Mouse (Mus musculus) liver, embryonic 14.5 days (tissue): ENCODE measurements around the gene Wipf1. TPM values are rescaled to one million over a fixed set of nuclear protein-coding genes. Genes with fewer than 3 reads are reported as not detected.

Experiments used
- ATAC-seq: fragments of 200-750 bp; cut with Nextera tagmentation; 2 replicates; pipeline ENCODE4 v1.8.0; 2017; ENCODE audit warnings: moderate number of reproducible peaks, mild to moderate bottlenecking, moderate library complexity; ENCODE audit not compliant: insufficient read depth
- DNase-seq, 3 experiments: peaks; one replicate each; pipeline ENCODE4 v3.0.0-alpha.2; 2012 to 2013; ENCODE audit warnings: low read depth in 3 of 3, low spot score in 3 of 3
- H3K27ac ChIP-seq: fragments of 300-500 bp; sonication (generic); 2 replicates; pipeline ENCODE4 v1.5.1; 2014; ENCODE audit warnings: moderate library complexity, mild to moderate bottlenecking, control low read depth, inconsistent platforms
- H3K27me3 ChIP-seq: fragments of 300-500 bp; sonication (generic); 2 replicates; pipeline ENCODE4 v1.6.1; 2014; ENCODE audit warnings: mild to moderate bottlenecking, low read length, moderate library complexity; ENCODE audit not compliant: control insufficient read depth, insufficient read depth
- H3K36me3 ChIP-seq: fragments of 300-500 bp; sonication (generic); replicated peaks from 2 replicates; pipeline ENCODE4 v1.6.1; 2014; ENCODE audit warnings: low read depth; ENCODE audit not compliant: control insufficient read depth, insufficient read depth
- H3K4me1 ChIP-seq, 2 experiments: fragments of 200-500 bp in 1 of 2; fragments of 300-500 bp in 1 of 2; sonication (generic) in 1 of 2; replicated peaks; 2 replicates each; pipeline ENCODE4 v1.6.1; 2012 to 2014; ENCODE audit warnings: antibody characterized with exemption in 1 of 2, inconsistent platforms in 1 of 2, low read length in 1 of 2; ENCODE audit not compliant: control insufficient read depth in 2 of 2, insufficient read depth in 2 of 2
- H3K4me2 ChIP-seq: fragments of 300-500 bp; sonication (generic); 2 replicates; pipeline ENCODE4 v1.6.1; 2014; ENCODE audit warnings: low read depth, mild to moderate bottlenecking, control low read depth, moderate library complexity
- H3K4me3 ChIP-seq, 2 experiments: fragments of 200-500 bp in 1 of 2; fragments of 300-500 bp in 1 of 2; sonication (generic) in 1 of 2; 2 replicates each; pipeline ENCODE4 v1.5.1; 2012 to 2014; ENCODE audit warnings: low read depth in 2 of 2, low read length in 2 of 2, mild to moderate bottlenecking in 2 of 2, control low read depth in 1 of 2, inconsistent platforms in 1 of 2, moderate library complexity in 1 of 2; ENCODE audit not compliant: insufficient read depth in 1 of 2
- H3K9ac ChIP-seq: fragments of 300-500 bp; sonication (generic); replicated peaks from 2 replicates; pipeline ENCODE4 v1.6.1; 2014; ENCODE audit warnings: mild to moderate bottlenecking, control low read depth, moderate library complexity
- H3K9me3 ChIP-seq: fragments of 300-500 bp; sonication (generic); 2 replicates; pipeline ENCODE4 v1.6.1; 2016; ENCODE audit warnings: low read length, mixed read lengths; ENCODE audit not compliant: control insufficient read depth
- CTCF ChIP-seq: IDR thresholded peaks from 2 replicates; pipeline ENCODE4 v1.5.1; 2016; ENCODE audit warnings: antibody characterized with exemption, low read depth, control low read depth
- EP300 ChIP-seq: IDR thresholded peaks from 2 replicates; pipeline ENCODE4 v1.6.1; 2016; ENCODE audit warnings: antibody characterized with exemption, low read depth
- WGBS: fragments of 180-500 bp; shearing (Covaris S2); extraction: QIAGEN DNeasy Blood & Tissue Kit; methylation state at CpG from one replicate; pipeline ENCODE4 v1.1.7; 2014; ENCODE audit not compliant: insufficient replicate concordance; 5-methylcytosine and 5-hydroxymethylcytosine counted together
- polyA plus RNA-seq, 2 experiments: library from polyadenylated mRNA; depleted of rRNA in 1 of 2; stranded (reverse) in 1 of 2; unstranded in 1 of 2; fragments of >200 nt; fragmentation: Nextera tagmentation in 1 of 2; extraction: Ambion mirVana in 1 of 2; gene quantifications; 2 replicates each; pipeline versions ENCODE4 v1.2.1 to v1.2.3; 2012 to 2014

Gene Wipf1
- polyA plus RNA-seq, 2 experiments = 3.4 to 4.1 TPM

DNA sequence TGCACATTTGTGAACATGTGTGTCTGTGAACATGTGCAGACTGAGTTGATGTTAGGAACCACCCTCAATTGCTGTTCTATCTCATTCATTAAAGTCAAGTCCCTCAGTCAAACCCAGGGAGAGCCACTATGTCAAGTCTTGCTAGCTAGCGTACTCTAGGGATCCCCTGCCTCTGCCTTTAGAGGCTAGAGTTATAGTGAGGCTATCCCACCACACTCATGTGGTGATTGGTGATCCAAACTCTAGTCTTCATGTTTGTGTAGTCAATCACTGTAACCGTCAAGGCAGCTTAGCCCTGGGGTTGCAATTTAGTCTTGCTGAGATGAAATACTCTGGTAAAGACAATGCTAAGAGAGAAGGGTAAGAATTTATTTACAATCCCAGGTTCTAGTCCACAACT lies 132.1 kb downstream of the Wipf1 start:
- Histone ChIP-seq H3K9me3 (no peaks in the 10 kb centered on the region), H3K36me3 (no peaks in the 10 kb centered on the region), H3K4me1 (no peaks in the 10 kb centered on the region), H3K4me2 (no peak overlapping the region), H3K27me3 (no peaks in the 10 kb centered on the region; the same call in 1 of the 2 replicates), H3K27ac (no peak overlapping the region), H3K4me3 (no peak overlapping the region), H3K9ac (no peak overlapping the region)
- DNase-seq (no peak), ATAC-seq (no peak)
- TF ChIP-seq EP300 (no peak), CTCF (no peak)
- 71% methylated on average over 2 of the region's 2 CpGs for WGBS

DNA sequence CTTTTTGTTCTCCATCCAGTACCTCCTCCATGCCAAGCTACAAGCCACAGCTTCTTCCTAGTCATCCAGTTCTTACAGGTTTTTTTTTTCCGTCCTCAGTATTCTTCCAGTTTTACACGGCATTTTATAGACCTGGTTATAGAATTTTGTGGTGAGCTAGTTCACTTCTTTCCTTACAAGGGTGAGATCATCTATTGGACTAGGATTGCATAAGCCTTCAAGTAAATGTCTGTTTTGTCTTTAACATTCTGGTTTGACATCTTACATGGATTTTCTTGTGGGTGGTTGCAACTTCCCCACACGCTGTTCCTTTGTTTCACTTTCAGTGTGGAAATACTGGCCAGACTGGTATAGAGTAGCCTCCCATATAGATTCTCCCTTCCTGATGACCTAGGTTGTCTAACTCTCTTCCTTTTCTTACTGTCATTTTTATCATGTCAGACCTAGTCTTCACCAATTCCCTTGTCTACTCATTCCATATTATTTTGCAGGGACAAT lies 132.7 kb downstream of the Wipf1 start:
- no peak overlapping the region for H3K27ac ChIP-seq
- no peaks in the 10 kb centered on the region; the same call in 1 of the 2 replicates for H3K27me3 ChIP-seq
- H3K4me1 ChIP-seq = no peaks in the 10 kb centered on the region
- DNase-seq = no peak
- no peak overlapping the region for H3K9ac ChIP-seq
- 55% methylated on average over 3 of the region's 3 CpGs for WGBS
- H3K36me3 ChIP-seq = no peaks in the 10 kb centered on the region
- H3K9me3 ChIP-seq = no peaks in the 10 kb centered on the region
- no peak overlapping the region for H3K4me3 ChIP-seq
- no peak overlapping the region for H3K4me2 ChIP-seq
- ATAC-seq = no peak
- TF ChIP-seq EP300 (no peak), CTCF (no peak)

GRCm38 (mm10) chr2:73395516-73395915 lies 134.0 kb downstream of the Wipf1 start:
- H3K27me3 ChIP-seq = no peaks in the 10 kb centered on the region; the same call in 1 of the 2 replicates
- H3K4me3 ChIP-seq = no peak overlapping the region
- TF ChIP-seq EP300 (no peak), CTCF (no peak)
- no peak for DNase-seq
- no peak overlapping the region for H3K27ac ChIP-seq
- ATAC-seq = no peak
- H3K4me1 ChIP-seq = no peaks in the 10 kb centered on the region
- H3K4me2 ChIP-seq = no peak overlapping the region
- H3K9me3 ChIP-seq = no peaks in the 10 kb centered on the region
- H3K9ac ChIP-seq = no peak overlapping the region
- WGBS = 63% methylated on average over 8 of the region's 8 CpGs
- no peaks in the 10 kb centered on the region for H3K36me3 ChIP-seq

GRCm38 (mm10) chr2:73394476-73394875 lies 135.1 kb downstream of the Wipf1 start:
- 67% methylated on average over 3 of the region's 3 CpGs for WGBS
- Histone ChIP-seq H3K4me2 (no peak overlapping the region), H3K4me3 (no peak overlapping the region), H3K9me3 (no peaks in the 10 kb centered on the region), H3K36me3 (no peaks in the 10 kb centered on the region), H3K27me3 (no peaks in the 10 kb centered on the region; the same call in 1 of the 2 replicates), H3K9ac (no peak overlapping the region), H3K27ac (no peak overlapping the region), H3K4me1 (no peaks in the 10 kb centered on the region)
- ATAC-seq (no peak), DNase-seq (no peak)
- no peak for TF ChIP-seq CTCF

- Histone ChIP-seq H3K27ac (no peak overlapping the region), H3K4me3 (no peak overlapping the region), H3K9ac (no peak overlapping the region), H3K27me3 (no peaks in the 10 kb centered on the region), H3K36me3 (no peaks in the 10 kb centered on the region), H3K4me1 (no peaks in the 10 kb centered on the region; a peak in 1 of 4 replicates), H3K4me2 (no peak overlapping the region), H3K9me3 (no peaks in the 10 kb centered on the region)
- ATAC-seq = no peak
- no peak for DNase-seq
- TF ChIP-seq CTCF = no peak
- no peak for TF ChIP-seq EP300
- 57% methylated on average over 2 of the region's 2 CpGs for WGBS
These were observed 136.8 kb downstream of the Wipf1 start for GRCm38 (mm10) chr2:73392772-73393171.
